Mouse (Mus musculus) small intestine, adult 2 months (tissue): ENCODE data around the gene Jmjd7.

Source experiments
- CTCF ChIP-seq: fragments of 200-500 bp; IDR thresholded peaks from 2 replicates; pipeline ENCODE4 v1.5.1; 2012; ENCODE audit warnings: low read depth, mild to moderate bottlenecking, control low read depth, inconsistent platforms, low read length, moderate library complexity, mixed read lengths; ENCODE audit not compliant: insufficient replicate concordance, insufficient read length; ENCODE audit errors: extremely low read depth
- POLR2A ChIP-seq: fragments of 200-500 bp; IDR thresholded peaks from 2 replicates; pipeline ENCODE4 v1.6.1; 2012; ENCODE audit warnings: low read depth, mild to moderate bottlenecking, control low read depth, inconsistent platforms, low read length, moderate library complexity

- TF ChIP-seq CTCF (no peak), POLR2A (no peak)
Observed at GRCm38 (mm10) chr2:120044101-120044603, 16.9 kb downstream of the Jmjd7 start.
